Mouse (Mus musculus) induced T-regulatory cell, adult 2 months (primary cell): ENCODE measurements at regions not wholly inside any gene's neighbourhood (a gene's known extent, or its start where the extent isn't known, plus 50 kb on each side); places are given as distances from the start of the nearest gene placed in this dataset.

Source experiments
- DNase-seq: peaks from one replicate; pipeline ENCODE4 v3.0.0-alpha.2; 2012; ENCODE audit warnings: low read depth

GRCm38 (mm10) chr5:37897501-37897900 lies 73.1 kb upstream of the Msx1 start:
- DNase-seq: no peak

- DNase-seq: no peak
These were observed 71.3 kb upstream of the Msx1 start for GRCm38 (mm10) chr5:37895441-37896336.

GRCm38 (mm10) chr5:37893639-37894550 lies 69.5 kb upstream of the Msx1 start:
- no peak for DNase-seq

- DNase-seq: no peak
These were observed 66.3 kb upstream of the Msx1 start for GRCm38 (mm10) chr5:37890641-37891040.

- DNase-seq: no peak
These were observed 55.4 kb upstream of the Msx1 start for GRCm38 (mm10) chr5:37879668-37880380.

GRCm38 (mm10) chr5:37876240-37876639 lies 51.9 kb upstream of the Msx1 start:
- no peak for DNase-seq

GRCm38 (mm10) chr5:37875452-37875851 lies 51.1 kb upstream of the Msx1 start:
- no peak for DNase-seq

- DNase-seq: no peak
These were observed 50.5 kb upstream of the Msx1 start for GRCm38 (mm10) chr5:37874784-37875281.
